Mouse (Mus musculus) embryo, embryonic 11.5 days (tissue): ENCODE measurements at regions not wholly inside any gene's neighbourhood (a gene's known extent, or its start where the extent isn't known, plus 50 kb on each side); places are given as distances from the start of the nearest gene placed in this dataset.
"Not testable (repeated sequence)": the region's sequence is repeated elsewhere in the genome, so short reads cannot be mapped to it uniquely, and the experiment has no call there.

Experiments
- DNase-seq: peaks from one replicate; pipeline ENCODE4 v3.0.0-alpha.2; 2012; ENCODE audit warnings: low read depth, low spot score

- DNase-seq: not testable (repeated sequence)
Measured at GRCm38 (mm10) chr10:38704762-38705130, 116.8 kb downstream of the Rfpl4b start.

GRCm38 (mm10) chr10:38703954-38704761 is 117.4 kb downstream of the Rfpl4b start:
- no peak for DNase-seq

DNA sequence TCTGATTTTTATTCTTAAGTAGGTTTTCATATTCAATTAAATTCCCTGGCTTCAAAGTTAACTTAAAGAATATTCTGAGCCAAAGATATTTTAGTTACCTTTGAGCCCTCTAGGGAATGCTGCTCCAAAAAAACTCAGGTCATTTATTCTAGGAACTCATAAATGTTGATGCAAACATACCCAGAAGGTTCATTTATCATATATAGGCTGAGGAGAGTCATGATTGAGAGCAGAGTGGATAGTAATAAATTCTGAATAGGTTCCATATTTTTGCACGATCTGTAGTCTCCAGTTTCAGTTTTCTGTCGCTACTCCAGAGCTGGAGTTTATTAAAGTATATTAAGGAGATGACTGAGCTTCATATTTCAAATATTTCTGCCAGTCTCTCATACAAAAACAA is 144.1 kb downstream of the Rfpl4b start:
- no peak for DNase-seq

GRCm38 (mm10) chr10:38668610-38669009 is 153.0 kb downstream of the Rfpl4b start:
- no peak for DNase-seq

- no peak for DNase-seq
Measured at GRCm38 (mm10) chr10:38667841-38668240, 153.7 kb downstream of the Rfpl4b start.

DNA sequence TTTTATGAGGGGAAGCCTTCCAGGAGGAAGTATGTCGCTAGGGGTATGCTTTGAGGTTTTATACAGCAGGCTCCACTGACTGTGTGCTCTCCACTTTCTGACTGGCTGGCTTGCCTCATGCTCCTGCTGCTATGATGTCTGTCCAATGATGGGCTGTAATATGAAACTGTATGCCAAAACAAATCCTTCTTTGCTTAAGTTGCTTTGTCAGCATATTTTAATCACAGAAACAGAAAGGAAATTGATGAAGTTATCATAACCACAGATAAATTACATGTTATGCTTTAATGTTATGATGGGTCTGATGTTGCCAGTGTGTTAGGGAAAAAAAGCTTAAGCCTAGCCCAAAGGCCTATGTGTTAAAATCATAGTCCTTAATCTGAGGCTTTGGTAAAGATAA is 185.9 kb downstream of the Rfpl4b start:
- no peak for DNase-seq

DNA sequence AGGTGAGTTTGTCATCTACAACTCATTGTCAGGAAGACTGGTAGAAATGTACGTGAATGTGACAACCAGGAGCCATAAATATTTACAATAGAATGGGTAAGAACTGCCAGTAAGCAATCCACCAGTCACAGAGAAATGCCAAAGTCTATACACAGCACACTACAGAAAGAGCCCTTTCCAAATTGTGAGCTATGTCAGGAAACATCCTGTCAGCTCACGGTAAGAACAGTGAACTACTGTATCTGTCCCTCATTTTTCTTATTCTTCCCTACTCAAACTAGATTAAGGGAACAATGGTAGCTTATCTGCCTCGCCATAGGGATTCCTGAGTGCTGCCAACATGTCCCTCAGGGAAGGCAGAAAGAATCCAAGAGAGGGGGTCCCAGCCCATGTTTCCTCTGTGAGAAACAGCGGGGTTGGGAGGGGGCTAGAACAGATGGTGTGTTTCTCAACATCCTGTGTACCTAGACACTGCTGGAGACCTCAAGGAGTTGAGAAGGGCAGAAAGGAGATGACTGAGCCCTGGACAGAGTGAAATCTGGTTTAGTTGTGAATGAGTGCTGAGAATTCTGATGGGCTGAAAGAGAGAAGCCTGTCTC is 191.6 kb downstream of the Rfpl4b start:
- DNase-seq: no peak

DNA sequence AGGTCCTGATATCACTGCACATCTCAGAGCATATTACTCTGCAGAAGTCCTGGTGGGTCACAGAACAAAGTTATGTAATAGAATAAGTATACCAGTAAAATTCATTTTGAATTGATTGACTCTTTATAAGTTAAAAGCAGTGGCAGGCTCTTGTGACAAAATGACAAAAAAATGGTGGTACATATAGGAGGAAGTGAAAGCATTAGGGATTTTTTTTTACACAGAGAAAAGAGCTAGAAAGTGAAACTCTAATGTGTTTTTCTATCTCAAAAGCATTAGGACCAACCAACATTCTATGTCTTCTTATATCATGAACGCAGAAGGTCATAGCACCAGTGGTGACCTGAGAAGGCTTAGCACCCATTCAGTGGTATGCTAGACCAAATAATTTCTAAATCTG is 198.2 kb downstream of the Rfpl4b start:
- no peak for DNase-seq

DNA sequence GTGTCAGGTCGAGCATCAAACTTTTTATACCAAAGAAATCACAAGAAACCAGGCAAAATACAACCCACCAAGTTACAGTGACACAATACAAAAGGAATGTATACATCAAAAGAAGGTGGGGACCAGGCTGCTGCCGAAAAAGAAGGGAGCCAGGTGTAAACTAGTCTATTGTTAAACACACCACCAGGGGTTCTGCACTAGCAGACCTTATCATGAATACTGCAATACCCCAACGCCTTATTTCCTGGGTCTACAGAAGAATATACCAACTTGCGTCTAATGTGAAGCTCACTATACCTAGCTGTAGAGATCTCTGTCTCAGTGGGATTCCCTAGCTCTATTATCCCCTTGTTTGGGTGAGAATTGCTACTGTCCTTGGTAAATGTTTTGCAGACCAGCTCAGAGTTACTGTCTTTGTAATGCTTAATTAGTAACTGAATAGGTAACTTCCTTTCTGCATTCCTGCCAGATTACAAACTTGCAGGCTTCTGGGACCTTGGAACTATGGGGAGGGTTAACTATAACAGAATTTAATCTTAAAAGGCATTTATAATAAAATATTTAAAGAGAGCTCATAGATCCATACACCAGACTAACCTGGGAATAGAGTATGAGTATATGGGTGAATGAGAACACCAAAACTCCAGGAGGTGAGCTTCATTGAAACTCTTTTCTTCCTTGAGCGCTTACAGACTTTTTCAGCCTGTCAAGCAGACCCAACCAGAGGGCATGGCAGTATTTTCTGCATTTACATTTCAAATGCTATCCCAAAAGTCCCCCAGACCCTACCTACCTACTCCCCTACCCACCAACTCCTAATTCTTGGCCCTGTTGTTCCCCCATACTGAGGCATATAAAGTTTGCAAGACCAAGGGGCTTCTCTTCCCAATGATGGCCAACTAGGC is 211.7 kb downstream of the Rfpl4b start:
- no peak for DNase-seq

- no peak for DNase-seq
Measured at GRCm38 (mm10) chr10:38586061-38586460, 235.5 kb downstream of the Rfpl4b start.

DNA sequence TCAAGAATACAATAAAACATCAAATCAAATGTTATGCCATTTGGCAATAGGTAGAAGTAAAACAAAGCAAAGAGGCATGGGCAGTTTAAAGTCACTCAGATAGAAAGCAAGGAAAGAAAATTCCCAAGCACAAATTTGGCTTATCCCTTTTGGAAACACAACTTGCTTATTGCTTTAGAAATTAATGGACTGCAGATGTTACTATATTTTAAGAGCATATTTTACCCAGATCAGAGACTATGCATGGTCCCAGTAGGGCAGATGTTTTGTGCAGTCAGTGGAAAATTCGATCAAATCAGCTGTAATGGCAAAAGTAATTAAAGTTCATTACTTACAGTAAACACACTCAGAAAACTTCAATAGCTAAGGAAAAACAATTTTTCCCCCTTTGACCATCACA is 245.9 kb downstream of the Rfpl4b start:
- no peak for DNase-seq

DNA sequence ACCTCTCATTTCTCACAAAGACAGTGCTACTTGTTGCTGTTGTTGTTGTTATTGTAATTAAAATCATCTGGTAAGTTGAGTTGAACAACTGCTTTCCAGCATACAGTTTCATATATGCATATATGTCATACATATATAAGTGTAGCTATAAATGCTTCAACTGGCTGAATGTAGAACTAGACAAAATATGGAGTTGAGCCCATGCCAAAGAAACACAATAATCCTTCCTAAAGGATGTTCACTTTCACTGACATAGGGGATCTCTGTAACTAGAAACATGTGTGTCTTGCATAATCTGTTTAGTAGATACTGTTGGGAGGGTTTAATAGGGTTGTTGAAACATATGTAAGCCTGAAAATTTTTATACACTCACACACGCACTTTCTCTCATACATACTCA is 247.9 kb downstream of the Rfpl4b start:
- no peak for DNase-seq

DNA sequence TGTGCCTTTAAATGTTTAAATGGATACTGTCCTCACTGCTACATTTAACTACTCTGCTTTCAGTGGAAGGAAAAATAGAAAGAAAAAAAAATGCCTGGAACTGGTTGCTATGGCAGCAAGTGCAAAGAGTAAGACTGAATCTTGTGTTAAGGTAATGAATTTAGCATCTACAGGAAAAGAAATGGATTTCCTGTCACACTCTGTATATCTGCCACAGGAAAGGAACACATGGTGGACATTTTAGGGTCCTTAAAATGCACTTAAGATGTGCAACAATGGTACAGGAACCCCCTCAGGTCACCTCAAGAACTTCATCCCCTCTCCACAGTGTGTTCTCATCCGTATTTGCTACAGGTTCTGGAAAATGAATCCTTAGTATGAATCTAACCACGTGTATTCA is 248.4 kb downstream of the Rfpl4b start:
- no peak for DNase-seq

- no peak for DNase-seq
Measured at GRCm38 (mm10) chr10:38567270-38567669, 254.3 kb downstream of the Rfpl4b start.

DNA sequence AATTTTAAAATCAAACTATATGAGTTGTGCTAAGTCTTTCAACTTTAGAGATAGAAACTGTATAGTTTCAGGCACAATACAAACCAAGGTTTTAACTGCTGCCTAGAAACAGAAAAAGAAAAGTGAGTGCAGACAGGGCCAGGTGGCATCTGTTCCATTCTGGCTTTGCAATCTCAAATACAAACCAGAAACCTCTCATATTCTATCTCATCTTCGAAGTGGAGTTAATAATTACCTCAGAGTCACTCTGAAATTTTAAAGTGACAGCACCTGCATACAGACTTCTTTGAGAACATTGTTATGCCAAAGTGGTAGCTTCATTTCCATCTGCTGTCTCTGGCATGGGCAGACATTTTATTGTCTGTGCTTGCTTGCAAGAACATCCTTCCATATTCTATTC is 255.2 kb downstream of the Rfpl4b start:
- DNase-seq: no peak

GRCm38 (mm10) chr10:38555040-38555439 is 266.5 kb downstream of the Rfpl4b start:
- peak; percentile 24 for DNase-seq

DNA sequence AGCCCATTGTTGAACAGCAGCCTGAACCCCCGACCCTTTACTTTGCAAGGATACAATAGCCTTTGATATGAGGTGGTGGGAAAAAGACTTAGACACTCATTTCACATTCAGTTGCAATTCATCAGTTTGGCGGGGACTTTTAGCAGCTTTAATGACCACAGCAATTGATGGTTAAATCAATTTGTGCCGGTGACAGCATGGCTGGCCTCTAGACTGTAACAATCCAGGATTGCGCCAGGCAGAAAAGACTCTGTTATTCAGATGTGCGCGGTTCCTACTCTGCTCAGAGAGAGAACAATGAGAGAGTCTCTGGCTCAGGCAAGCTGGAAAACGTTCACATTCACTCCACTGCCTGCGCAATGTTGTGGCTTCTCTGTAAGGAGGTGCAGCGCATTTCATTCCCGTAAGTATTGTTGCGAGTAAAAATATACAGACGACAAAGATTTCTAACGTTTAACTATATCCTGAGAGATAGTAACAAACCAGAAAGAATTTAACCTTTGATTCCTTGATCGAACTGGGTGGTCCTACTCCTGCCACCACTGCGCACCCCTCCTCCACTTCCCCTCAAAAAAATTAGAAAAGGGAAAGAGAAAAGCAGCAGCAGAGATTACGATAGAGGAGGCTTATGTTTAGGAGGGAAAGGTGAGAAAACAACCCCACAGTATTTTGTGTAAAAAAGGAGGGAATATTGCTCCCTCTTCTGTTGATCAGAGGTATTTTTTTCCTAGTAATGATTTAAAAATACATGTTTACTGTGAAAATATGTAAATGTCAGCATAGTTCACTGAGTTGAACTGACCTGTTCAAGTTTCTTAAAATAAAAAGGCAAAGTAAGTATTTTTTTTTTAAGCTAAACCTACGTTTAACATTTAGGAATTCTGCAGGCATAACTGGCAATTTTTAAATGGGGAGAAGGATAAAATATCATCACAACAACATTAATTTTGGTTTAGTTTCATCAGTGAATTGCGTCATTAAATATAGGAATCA is 267.6 kb downstream of the Rfpl4b start:
- DNase-seq: peak; percentile 52

DNA sequence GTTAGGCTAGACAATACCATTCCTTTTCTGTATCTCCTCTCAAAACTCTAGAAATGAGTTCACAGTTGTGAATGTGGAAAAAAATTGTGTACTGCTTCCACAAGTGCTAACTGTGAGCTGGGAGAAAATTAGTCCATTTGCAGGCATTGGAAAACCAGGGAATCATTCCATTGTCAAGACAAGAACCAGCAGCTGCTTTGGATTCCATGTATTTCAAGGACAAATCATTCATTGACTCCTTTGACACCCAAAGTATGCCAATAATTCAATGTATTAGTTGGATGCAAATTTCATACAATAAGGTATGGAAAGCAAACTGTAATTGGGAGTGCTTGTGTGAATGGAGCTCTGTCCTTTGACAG is 268.3 kb downstream of the Rfpl4b start:
- DNase-seq: no peak

- no peak for DNase-seq
Measured at GRCm38 (mm10) chr10:38552350-38553076, 269.1 kb downstream of the Rfpl4b start.

- DNase-seq: no peak
Measured at GRCm38 (mm10) chr10:38540031-38540430, 281.5 kb downstream of the Rfpl4b start.

- no peak for DNase-seq
Measured at GRCm38 (mm10) chr10:38538766-38539165, 282.8 kb downstream of the Rfpl4b start.
